Mouse (Mus musculus) G1E (cell line): ENCODE data around the gene Btn1a1.

ENCODE experiments used
- CTCF ChIP-seq: IDR thresholded peaks from 2 replicates; pipeline ENCODE4 v1.5.1; 2012; ENCODE audit warnings: low read depth, low read length, inconsistent platforms, mixed read lengths
- GATA1 ChIP-seq: IDR thresholded peaks from 2 replicates; pipeline ENCODE4 v1.6.1; 2012; ENCODE audit warnings: borderline replicate concordance, low read length, inconsistent platforms, mixed read lengths
- POLR2AphosphoS5 ChIP-seq: IDR thresholded peaks from 2 replicates; pipeline ENCODE4 v1.6.1; 2012; ENCODE audit warnings: low read depth, low read length, inconsistent platforms; ENCODE audit not compliant: insufficient replicate concordance
- TAL1 ChIP-seq: conservative IDR thresholded peaks from 2 replicates; pipeline ENCODE4 v1.6.1; 2012; ENCODE audit warnings: low read depth, low read length, inconsistent platforms, mixed read lengths

DNA sequence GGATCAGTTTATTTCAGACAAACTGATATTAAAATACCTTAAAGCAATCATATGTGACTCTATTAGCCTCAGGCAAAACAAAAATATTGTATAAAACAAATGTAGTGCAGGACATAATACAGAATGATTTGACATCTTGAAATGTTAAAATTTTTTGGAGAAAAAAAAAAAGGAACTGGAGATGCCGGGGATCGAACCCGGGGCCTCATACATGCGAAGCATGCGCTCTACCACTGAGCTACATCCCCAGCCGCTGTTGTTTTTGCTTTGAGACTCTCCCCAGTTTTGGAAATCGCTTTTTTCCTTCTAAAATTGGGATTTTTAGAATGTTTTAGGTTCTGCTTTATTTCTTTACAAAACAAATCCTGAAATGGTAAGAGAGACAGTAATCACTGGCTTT is 27.2 kb downstream of the Btn1a1 start:
- TF ChIP-seq CTCF (no peak), GATA1 (no peak), TAL1 (no peak), POLR2AphosphoS5 (no peak)
